Mouse (Mus musculus) ovary, postnatal 10 days (tissue): ENCODE measurements around the gene Olfr1014.

Experiments used
- DNase-seq: peaks from one replicate; pipeline ENCODE4 v3.0.0; 2022; ENCODE audit warnings: low spot score

The Olfr1014 gene

DNA sequence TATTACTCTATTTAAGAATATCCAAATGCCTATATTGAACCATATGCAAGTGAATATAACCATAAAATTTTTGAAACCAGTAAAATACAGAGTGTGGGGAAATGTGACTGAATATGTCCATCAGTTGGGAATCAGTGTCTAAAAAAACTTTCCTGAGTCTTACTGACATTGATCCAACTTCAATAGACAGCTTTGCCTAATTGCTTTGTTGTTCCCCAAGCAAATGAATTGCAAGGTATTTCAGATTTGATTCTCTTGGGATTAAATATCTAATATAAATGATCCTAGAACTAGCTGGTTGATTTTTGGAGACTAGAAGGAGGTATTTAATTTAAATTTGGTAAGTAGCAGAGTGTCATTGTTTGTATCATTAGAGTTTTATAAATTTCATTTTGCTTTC, at the start of gene Olfr1014:
Olfr1014 (plus strand) TSS at position 301 of the 400 bp plus-strand sequence.
- DNase-seq: no peak

DNA sequence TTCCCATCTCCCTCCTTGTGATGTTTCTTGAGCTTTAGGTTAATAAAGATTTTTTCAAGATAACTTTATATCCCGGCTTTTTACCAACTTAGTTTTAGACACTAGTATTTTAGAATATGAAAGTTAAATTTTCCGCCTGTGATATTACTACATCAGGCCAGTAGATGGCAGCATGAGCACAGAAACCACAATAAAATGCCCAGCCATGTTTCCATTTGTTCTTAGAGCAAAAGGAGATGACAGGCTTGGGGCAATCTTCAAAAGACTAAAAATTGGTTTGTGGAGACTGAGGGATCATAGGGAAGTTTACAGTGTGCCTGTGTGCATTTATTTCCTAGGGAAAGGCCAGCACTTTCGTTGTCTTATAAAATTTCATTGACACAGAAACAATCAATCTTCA, 46.7 kb upstream of the Olfr1014 start:
- DNase-seq: no peak

- no peak for DNase-seq
Measured at GRCm38 (mm10) chr2:85753822-85754221, 18.7 kb upstream of the Olfr1014 start.

GRCm38 (mm10) chr2:85762666-85763065, 9.8 kb upstream of the Olfr1014 start, which contains the start of gene Olfr1012:
Olfr1012 (minus strand) TSS chr2:85762766.
- no peak for DNase-seq

- DNase-seq: no peak
Measured at GRCm38 (mm10) chr2:85766798-85767197, 5.7 kb upstream of the Olfr1014 start, which contains the start of gene Olfr1013. Olfr1013 (plus strand) TSS chr2:85767098.

DNA sequence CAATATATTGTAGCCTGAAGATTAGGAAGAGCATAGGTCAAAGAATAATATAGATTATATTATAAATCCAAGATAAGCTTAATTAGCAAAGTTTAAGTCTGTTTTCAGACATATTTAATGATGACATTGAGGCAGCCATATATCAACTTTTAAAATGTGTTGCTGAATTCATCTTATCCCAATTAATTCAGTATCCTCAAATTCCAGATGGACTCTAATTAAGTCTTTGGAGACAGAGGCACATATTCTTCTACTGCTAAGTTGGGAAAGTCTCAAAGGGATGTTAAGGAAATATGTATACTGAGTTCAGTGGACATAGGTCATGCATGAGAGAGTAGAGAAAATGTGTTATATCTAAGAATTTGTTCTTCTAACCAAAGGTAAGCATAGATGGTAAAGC, 9.2 kb downstream of the Olfr1014 start, which contains the start of gene Olfr1015:
Olfr1015 (plus strand) TSS at position 301 of the 400 bp plus-strand sequence.
- no peak for DNase-seq

GRCm38 (mm10) chr2:85792331-85792730, 19.8 kb downstream of the Olfr1014 start:
- no peak for DNase-seq

GRCm38 (mm10) chr2:85802444-85802843, 29.9 kb downstream of the Olfr1014 start, which contains the start of gene Olfr1016:
Olfr1016 (minus strand) TSS chr2:85802544.
- DNase-seq: no peak

DNA sequence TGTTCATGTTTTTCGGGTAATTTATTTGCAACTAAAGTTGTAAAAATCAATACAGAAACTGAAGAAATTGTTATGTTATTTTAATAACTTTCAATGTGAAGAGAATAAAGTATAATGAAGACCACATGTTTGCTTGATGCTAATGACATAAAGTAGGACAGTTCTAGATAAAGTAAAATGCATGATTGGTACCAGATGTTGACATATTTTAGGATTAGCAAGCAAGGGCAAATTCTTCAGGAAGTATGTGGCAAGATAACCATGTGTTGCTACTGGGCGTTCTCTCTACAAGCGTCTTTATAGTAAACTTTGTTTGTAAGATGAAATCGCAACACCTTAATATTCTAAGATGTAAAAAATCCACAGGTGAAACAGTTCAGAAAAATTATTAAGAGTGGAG, 32.0 kb downstream of the Olfr1014 start:
- no peak for DNase-seq

- DNase-seq: no peak
Measured at GRCm38 (mm10) chr2:85818179-85818578, 45.7 kb downstream of the Olfr1014 start, which contains the start of gene Olfr1018. Olfr1018 (plus strand) TSS chr2:85818479.
